Mouse (Mus musculus) layer of hippocampus, postnatal 25 days (tissue): ENCODE measurements around the gene Nploc4. TPM values are rescaled to one million over a fixed set of nuclear protein-coding genes. Genes with fewer than 3 reads are reported as not detected.

Experiments
- DNase-seq, 2 experiments: peaks; one replicate each; pipeline ENCODE4 v3.0.0; 2022; ENCODE audit warnings: mixed read lengths in 2 of 2, low spot score in 1 of 2; ENCODE audit errors: extremely low spot score in 1 of 2
- total RNA-seq, 2 experiments: library from RNA; stranded (reverse); gene quantifications; 2 replicates each; pipeline ENCODE4 v1.2.3; 2021

Gene Nploc4
- total RNA-seq = 10 to 100 TPM; 62.4 to 63.0 TPM

GRCm38 (mm10) chr11:120437152-120437856 is at the start of gene Nploc4:
TSS of gene Nploc4 (minus strand) at chr11:120437708.
- peak; percentile 83 to 91 for DNase-seq

DNA sequence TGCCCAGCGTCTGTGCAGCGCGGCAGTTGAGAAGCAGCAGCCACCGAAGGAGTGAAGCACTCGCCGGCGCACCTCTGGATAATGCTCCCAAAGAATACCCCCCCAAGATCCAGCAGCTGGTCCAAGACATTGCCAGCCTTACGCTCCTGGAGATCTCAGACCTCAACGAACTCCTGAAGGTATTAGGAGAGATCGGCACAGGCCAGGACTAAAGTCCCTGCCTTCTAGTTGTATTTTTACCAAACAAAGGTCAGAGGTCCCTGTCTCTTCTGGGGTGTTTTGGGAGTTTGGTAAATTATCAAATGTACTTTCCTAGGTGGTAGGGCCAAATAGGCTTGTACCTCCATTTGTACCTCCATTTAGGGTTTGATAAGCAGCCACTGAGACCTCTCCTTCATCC is 47.7 kb upstream of the Nploc4 start:
- no peak for DNase-seq

GRCm38 (mm10) chr11:120484265-120484981 is 46.9 kb upstream of the Nploc4 start, which contains the start of gene Mrpl12:
TSS of gene Mrpl12 (plus strand) at chr11:120484613.
- DNase-seq = peak; percentile 81 to 83

DNA sequence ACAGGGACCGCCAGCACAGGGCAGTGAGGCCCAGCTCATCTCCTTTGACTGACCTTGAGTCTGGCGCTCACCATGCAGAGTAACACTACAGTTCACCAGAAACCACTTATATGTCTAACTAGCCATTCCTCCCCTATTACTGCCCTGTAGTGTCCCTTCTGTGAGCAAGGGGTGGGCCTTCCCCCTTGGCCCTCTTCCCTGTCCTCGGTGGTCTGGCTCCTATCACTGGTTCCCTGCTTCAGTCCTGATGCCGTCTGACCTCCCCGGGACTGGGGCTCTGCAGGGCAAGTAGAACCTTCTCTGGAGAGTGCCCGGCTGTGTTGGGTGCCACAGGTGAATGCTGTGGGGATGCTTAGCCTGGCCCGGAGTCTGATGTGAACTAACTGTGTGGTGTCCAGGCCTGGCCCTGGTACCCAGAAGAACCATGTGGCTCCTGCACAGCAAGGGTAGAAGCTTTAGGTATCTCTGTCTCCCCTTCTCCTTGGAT is 46.0 kb upstream of the Nploc4 start:
- DNase-seq = no peak

GRCm38 (mm10) chr11:120472052-120472451 is 34.5 kb upstream of the Nploc4 start:
- DNase-seq = no peak

DNA sequence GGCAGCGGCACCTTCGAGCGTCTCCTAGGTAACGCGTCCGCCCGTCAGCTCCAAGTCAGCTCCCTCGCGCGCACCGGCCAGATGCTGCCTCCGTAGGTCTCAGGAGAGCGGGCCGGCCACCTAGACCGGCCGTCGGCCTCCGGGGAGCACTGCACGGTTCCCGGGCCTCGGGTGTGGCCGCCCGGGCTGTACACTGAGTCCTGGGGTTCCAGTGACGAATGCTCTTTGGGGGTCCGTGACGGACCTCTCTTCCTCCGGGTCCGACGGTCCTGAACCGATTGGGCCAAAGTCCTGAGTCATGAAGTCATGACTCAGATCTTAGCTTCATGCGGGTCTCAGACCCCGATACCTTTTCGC is 30.2 kb upstream of the Nploc4 start:
- no peak for DNase-seq

GRCm38 (mm10) chr11:120467051-120467735 is 29.7 kb upstream of the Nploc4 start, which contains the start of gene Arl16:
TSS of gene Arl16 (minus strand) at chr11:120467607.
- peak; percentile 81 to 86 for DNase-seq

DNA sequence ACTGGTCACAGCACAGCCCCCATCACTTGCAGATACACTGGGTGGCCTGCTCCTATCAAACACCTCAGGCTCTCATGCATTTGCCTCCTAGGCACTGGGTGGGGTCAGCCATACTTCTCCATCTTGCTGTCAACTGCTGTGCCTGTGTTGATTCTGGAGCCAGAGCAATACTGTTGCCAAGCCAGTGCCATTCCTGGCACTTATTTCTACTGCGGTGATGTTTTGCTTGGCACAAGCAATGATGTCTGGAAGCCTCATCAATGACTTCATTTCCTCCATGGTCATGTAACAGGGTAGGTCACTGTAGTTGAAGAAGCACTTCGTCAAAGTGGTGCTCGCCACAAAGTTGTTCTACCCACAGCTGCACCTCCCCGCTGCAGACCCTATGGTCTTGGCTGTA is 28.0 kb upstream of the Nploc4 start:
- DNase-seq = no peak

DNA sequence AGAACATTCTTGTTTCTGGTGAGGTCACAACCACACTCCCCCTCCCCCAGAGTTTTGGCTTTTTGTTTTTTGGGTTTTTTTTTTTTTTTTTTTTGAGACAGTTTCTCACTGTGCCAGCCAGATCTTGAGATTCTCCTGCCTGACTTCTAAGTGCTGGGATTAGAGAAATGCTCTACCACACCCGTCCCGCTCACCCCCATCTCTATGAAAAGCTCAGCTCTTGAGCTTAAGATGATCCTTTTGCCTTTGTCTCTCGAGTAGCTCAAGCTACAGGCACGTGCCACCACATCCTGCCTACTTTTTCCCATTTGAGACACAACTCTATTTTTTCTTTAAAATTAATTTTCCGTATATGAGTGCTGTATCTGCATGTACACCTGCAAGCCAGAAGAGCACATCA is 26.9 kb upstream of the Nploc4 start:
- DNase-seq = no peak

DNA sequence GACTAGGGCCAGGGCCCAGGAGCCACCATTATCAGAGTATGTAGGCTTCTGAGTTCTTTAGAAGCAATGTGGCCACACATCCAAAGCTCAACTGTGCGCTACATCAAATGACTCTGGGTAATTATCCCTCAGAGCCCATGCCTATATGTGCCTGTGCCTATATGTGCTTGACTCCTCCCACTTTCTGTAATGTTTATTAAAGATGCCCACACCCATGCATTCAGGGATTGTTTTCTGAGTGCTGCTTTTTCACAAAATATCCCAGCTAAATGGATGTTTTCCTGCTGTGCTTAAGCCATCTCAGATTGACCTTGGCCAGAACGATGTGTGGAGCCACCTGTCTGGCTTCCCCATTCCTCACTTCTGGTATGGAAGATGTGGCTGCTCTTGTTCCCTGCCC is 26.0 kb upstream of the Nploc4 start:
- DNase-seq = no peak

GRCm38 (mm10) chr11:120458847-120459597 is 21.5 kb upstream of the Nploc4 start:
- no peak for DNase-seq

GRCm38 (mm10) chr11:120457772-120458751 is 20.6 kb upstream of the Nploc4 start, which contains the start of the genes Oxld1 and Ccdc137:
TSS of gene Oxld1 (minus strand) at chr11:120458068.
TSS of gene Ccdc137 (plus strand) at chr11:120458115.
- peak; percentile 68 to 72 for DNase-seq

GRCm38 (mm10) chr11:120457370-120457769 is 19.9 kb upstream of the Nploc4 start:
- DNase-seq = no peak

DNA sequence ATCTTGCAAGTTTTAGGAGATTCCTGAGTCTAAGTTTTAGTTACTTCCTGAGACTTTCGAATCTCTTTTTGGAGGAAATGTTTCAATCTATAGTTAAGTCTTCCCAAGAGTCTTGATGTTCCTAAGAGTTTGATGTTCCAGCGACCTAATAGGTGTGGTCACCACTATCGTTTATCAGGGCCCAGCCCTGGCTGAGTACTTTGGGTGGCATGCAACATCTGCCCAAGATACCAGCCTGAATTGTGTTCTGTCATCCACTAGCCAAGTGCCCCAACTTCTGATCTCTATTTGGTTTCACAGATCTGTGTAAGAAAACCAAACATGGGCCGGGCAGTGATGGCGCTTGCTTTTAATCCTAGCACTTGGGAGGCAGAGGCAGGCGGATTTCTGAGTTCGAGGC is 17.9 kb upstream of the Nploc4 start:
- no peak for DNase-seq

DNA sequence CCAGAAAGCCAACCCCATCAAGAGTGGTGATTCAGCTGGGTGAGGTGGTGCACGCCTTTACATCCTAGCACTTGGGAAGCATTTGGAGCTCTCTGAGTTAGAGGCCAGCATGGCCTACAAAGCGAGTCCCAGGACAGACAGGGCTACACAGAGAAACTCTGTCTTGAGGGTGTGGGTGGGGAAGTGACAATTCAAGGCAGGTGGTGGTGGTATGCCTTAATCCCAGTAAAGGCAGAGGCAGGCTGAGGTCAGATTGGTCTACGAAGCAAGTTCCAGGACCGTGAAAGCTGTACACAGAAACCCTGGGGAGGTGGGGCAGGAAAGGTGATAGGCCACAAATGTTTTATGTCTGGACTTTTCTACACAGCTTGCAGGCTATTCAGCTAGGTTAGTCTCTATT is 17.5 kb upstream of the Nploc4 start:
- no peak for DNase-seq

DNA sequence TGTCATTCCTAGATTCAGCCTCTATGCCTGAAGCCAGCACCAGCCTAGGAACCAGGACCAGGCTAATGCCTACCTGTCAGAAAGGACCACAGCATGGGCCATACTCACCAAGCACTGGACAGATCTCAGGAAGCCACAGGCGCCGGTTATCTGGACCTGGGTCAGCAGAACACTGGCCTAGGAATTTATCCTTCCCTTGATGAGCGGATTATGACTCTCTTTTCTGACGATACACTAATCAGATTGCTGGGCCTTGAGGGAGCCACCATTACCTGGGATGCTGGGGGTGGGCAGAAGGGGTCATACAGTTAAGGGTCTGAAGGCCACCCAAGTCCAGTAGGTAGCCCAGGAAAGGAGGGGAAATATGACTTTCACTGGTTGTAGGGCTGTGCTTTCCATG is 15.8 kb upstream of the Nploc4 start, which contains the start of gene Pde6g:
Gene Pde6g (minus strand): TSS at position 195 of the 400 bp plus-strand sequence.
- no peak for DNase-seq

DNA sequence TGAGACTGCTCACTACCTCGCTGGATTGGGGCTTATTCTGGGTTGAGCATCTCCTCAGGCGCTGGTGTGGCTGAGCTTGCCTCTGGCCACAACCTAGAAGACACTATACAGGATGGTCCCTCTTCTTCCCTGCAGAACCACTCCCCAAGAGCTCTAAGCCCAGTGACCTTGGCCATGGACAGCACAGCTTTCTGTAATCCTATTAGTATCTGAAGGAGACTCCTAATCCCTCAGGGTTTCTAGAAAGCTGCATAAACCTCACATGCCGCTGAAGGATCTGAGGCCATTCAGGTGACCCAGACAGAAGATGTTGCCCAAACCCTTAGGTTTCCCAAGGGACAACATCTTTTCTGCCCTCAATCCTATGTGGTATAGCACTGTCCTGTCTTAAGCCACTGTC is 14.7 kb upstream of the Nploc4 start:
- no peak for DNase-seq

DNA sequence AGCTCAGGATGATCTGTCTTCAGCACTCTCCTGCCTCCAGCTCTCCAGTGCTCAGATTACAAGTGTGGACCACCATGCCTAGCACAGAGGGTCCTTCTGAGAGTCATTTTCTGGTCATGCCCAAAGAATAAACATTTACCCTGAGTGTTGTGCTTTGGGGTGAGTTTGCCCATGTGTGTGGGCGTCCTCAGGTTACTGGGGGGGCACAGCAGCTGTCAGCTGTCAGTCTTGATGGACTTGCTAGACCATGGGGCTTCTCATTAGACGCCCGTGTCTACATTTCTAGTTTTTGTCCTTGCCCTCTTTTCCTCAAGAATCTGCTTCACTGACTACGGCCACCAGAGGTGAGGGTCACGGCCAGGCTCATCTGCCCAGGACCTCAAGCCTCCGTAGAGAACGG is 9.7 kb upstream of the Nploc4 start:
- no peak for DNase-seq

- no peak for DNase-seq
Measured at GRCm38 (mm10) chr11:120445475-120445874, 8.0 kb upstream of the Nploc4 start.
